Mouse (Mus musculus) myocyte (in vitro differentiated cells): ENCODE measurements at regions not wholly inside any gene's neighbourhood (a gene's known extent, or its start where the extent isn't known, plus 50 kb on each side); places are given as distances from the start of the nearest gene placed in this dataset.

Experiments
- H3K27me3 ChIP-seq: one replicate; pipeline ENCODE4 v1.6.1; 2011; ENCODE audit not compliant: control insufficient read depth, insufficient read depth, insufficient read length
- H3K36me3 ChIP-seq: one replicate; pipeline ENCODE4 v1.6.1; 2011; ENCODE audit not compliant: control insufficient read depth, insufficient read depth
- H3K4me2 ChIP-seq: one replicate; pipeline ENCODE4 v1.6.1; 2011; ENCODE audit warnings: low read depth, control low read depth
- H3K4me3 ChIP-seq: one replicate; pipeline ENCODE4 v1.5.1; 2011; ENCODE audit warnings: mild to moderate bottlenecking, control low read depth, moderate library complexity
- H3K79me2 ChIP-seq: one replicate; pipeline ENCODE4 v1.6.1; 2011; ENCODE audit not compliant: control insufficient read depth, insufficient read depth
- H3ac ChIP-seq: one replicate; pipeline ENCODE4 v1.6.1; 2011; ENCODE audit not compliant: control insufficient read depth, insufficient read length
- CEBPB ChIP-seq: IDR thresholded peaks from 2 replicates; pipeline ENCODE4 v1.6.1; 2011; ENCODE audit warnings: mild to moderate bottlenecking, moderate library complexity; ENCODE audit not compliant: poor library complexity, insufficient read depth, severe bottlenecking
- E2F4 ChIP-seq: IDR thresholded peaks from one replicate; pipeline ENCODE4 v1.6.1; 2011; ENCODE audit warnings: mild to moderate bottlenecking, control low read depth, moderate library complexity; ENCODE audit not compliant: insufficient read depth
- MAX ChIP-seq: IDR thresholded peaks from one replicate; pipeline ENCODE4 v1.6.1; 2011; ENCODE audit warnings: low read depth, mild to moderate bottlenecking, control low read depth
- MYOD1 ChIP-seq, 3 experiments: IDR thresholded peaks; one replicate each; pipeline ENCODE4 v1.6.1; 2011; ENCODE audit warnings: control low read depth in 2 of 3, low read depth in 2 of 3, mild to moderate bottlenecking in 2 of 3, moderate library complexity in 1 of 3; ENCODE audit not compliant: insufficient read length in 2 of 3, control insufficient read depth in 1 of 3
- MYOG ChIP-seq, 3 experiments: IDR thresholded peaks; one replicate each; pipeline ENCODE4 v1.6.1; 2011; ENCODE audit warnings: control low read depth in 2 of 3, low read depth in 2 of 3, mild to moderate bottlenecking in 2 of 3; ENCODE audit not compliant: insufficient read length in 2 of 3, control insufficient read depth in 1 of 3, insufficient read depth in 1 of 3
- POLR2A ChIP-seq: IDR thresholded peaks from one replicate; pipeline ENCODE4 v1.6.1; 2011; ENCODE audit warnings: low read depth, mild to moderate bottlenecking, control low read depth, moderate library complexity; ENCODE audit not compliant: insufficient read length
- POLR2AphosphoS2 ChIP-seq: IDR thresholded peaks from one replicate; pipeline ENCODE4 v1.6.1; 2011; ENCODE audit warnings: low read depth, control low read depth; ENCODE audit not compliant: insufficient read length
- REST ChIP-seq: IDR thresholded peaks from one replicate; pipeline ENCODE4 v1.6.1; 2011; ENCODE audit warnings: mild to moderate bottlenecking, control low read depth, moderate library complexity; ENCODE audit not compliant: insufficient read depth, insufficient read length
- SRF ChIP-seq: IDR thresholded peaks from one replicate; pipeline ENCODE4 v1.6.1; 2011; ENCODE audit warnings: low read depth; ENCODE audit not compliant: control insufficient read depth, insufficient read length
- TCF12 ChIP-seq: IDR thresholded peaks from one replicate; pipeline ENCODE4 v1.6.1; 2011; ENCODE audit warnings: mild to moderate bottlenecking, control low read depth; ENCODE audit not compliant: poor library complexity, insufficient read depth, severe bottlenecking
- TCF3 ChIP-seq: IDR thresholded peaks from one replicate; pipeline ENCODE4 v1.6.1; 2011; ENCODE audit warnings: low read depth, control low read depth; ENCODE audit not compliant: insufficient read length
- USF1 ChIP-seq: IDR thresholded peaks from one replicate; pipeline ENCODE4 v1.6.1; 2011; ENCODE audit warnings: low read depth, mild to moderate bottlenecking, control low read depth, moderate library complexity

DNA sequence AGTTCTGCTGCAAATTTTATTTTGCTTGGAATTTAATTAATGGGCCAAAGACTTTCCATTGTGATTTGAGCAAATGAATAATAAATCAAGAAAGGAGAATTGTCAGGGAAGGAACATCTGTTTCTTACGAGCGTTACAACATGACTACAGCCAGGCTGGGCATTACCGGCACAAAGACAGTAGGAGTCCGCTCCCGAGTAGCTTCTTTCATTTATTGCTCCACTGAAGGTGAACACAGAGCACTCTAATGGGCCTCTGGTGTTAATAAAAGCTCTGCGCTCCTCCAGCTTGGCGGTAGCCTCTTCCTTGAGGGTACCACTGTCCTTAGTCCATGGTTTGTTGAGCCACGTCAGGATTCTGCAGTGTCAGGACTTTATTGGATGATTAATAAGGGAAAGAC lies 69.0 kb upstream of the D1Pas1 start:
- Histone ChIP-seq H3K4me2 (no peak overlapping the region), H3K36me3 (no peaks in the 10 kb centered on the region), H3K4me3 (no peak overlapping the region), H3ac (no peak overlapping the region), H3K79me2 (no peaks in the 10 kb centered on the region), H3K27me3 (no peaks in the 10 kb centered on the region)
- no peak for TF ChIP-seq CEBPB
- no peak for TF ChIP-seq TCF12
- no peak for TF ChIP-seq E2F4
- TF ChIP-seq MYOG (IDR thresholded peaks at IDR 0.05; ENCODE audit: control insufficient read depth in 1 of 3, insufficient read depth in 1 of 3, insufficient read length in 2 of 3, low read depth in 2 of 3), result no peak
- no peak for TF ChIP-seq MYOD1 (IDR thresholded peaks at IDR 0.05; ENCODE audit: control insufficient read depth in 1 of 3, insufficient read length in 2 of 3, low read depth in 2 of 3)
- TF ChIP-seq POLR2AphosphoS2, result no peak
- no peak for TF ChIP-seq REST
- TF ChIP-seq SRF, result no peak
- TF ChIP-seq USF1, result no peak
- TF ChIP-seq MAX, result no peak
- TF ChIP-seq POLR2A, result no peak
- TF ChIP-seq TCF3, result no peak

DNA sequence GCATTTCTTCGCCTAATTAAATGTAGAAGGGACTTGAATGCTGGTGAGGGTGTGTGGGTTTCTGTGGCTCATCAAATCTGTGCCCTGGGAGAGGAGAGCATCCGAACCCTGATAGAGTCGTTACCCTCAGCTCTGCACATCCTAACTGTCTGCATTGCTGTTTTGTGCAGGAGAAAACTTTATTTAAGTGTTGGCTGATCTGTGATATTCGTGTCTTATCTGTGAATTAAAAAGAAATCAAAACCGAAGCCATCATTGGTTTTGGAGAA lies 77.7 kb upstream of the D1Pas1 start:
- H3K4me2 ChIP-seq, result no peak overlapping the region
- TF ChIP-seq MYOD1 (IDR thresholded peaks at IDR 0.05; ENCODE audit: control insufficient read depth in 1 of 3, insufficient read length in 2 of 3, low read depth in 2 of 3), result no peak
- TF ChIP-seq E2F4, result no peak
- TF ChIP-seq TCF3, result no peak
- TF ChIP-seq MAX, result no peak
- TF ChIP-seq MYOG (IDR thresholded peaks at IDR 0.05; ENCODE audit: control insufficient read depth in 1 of 3, insufficient read depth in 1 of 3, insufficient read length in 2 of 3, low read depth in 2 of 3), result no peak
- no peak for TF ChIP-seq POLR2A
- TF ChIP-seq SRF, result no peak
- no peak for TF ChIP-seq USF1
- TF ChIP-seq POLR2AphosphoS2, result no peak
- TF ChIP-seq REST, result no peak
- TF ChIP-seq CEBPB, result no peak
- no peak for TF ChIP-seq TCF12
- no peaks in the 10 kb centered on the region for H3K27me3 ChIP-seq
- H3K79me2 ChIP-seq, result no peaks in the 10 kb centered on the region
- H3K4me3 ChIP-seq, result no peak overlapping the region
- H3ac ChIP-seq, result no peak overlapping the region
- H3K36me3 ChIP-seq, result no peaks in the 10 kb centered on the region

DNA sequence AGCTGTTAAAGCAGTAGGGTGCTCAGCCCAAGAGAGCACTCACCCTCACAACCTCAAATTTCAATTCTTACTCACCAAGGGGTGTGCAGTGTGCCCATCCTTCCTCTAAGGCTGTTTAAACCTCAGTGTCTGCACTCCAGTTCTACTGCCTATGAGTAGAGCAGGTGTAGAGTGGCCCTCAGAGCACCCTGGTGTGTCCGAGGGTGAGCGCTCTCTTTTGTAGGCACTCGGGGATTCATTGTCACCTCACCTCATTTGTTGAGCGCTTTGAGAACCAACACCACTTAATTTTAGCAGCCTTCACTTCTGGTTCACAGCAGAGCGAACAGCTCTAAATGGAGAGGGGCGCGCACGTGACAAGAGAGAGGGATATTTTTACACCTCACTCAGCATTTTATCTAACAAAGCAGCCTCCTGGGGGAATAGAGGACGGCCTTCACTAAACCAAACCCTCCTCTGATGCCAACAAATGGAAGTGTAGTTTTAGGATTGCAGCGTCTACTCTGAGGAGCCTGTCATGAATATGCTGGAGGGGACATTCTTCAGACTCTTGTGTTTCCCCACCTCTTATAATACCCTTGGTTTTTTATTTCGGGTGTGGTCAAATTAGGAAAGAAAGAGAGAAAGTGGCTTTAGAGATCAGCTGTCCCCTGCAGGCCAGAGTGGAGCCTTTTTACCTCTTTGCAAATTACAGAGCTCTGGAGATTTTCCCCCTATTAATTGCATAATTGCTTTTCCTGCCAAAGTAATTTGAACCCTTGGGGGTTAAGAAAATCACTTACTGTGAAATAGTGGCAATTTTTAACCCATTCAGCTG lies 78.2 kb upstream of the D1Pas1 start:
- Histone ChIP-seq H3ac (no peak overlapping the region), H3K79me2 (no peaks in the 10 kb centered on the region), H3K4me3 (no peak overlapping the region), H3K4me2 (no peak overlapping the region), H3K36me3 (no peaks in the 10 kb centered on the region), H3K27me3 (no peaks in the 10 kb centered on the region)
- TF ChIP-seq TCF3, result no peak
- no peak for TF ChIP-seq CEBPB
- TF ChIP-seq REST, result no peak
- no peak for TF ChIP-seq E2F4
- no peak for TF ChIP-seq POLR2A
- TF ChIP-seq SRF, result no peak
- no peak for TF ChIP-seq MYOG (IDR thresholded peaks at IDR 0.05; ENCODE audit: control insufficient read depth in 1 of 3, insufficient read depth in 1 of 3, insufficient read length in 2 of 3, low read depth in 2 of 3)
- no peak for TF ChIP-seq USF1
- no peak for TF ChIP-seq TCF12
- no peak for TF ChIP-seq MYOD1 (IDR thresholded peaks at IDR 0.05; ENCODE audit: control insufficient read depth in 1 of 3, insufficient read length in 2 of 3, low read depth in 2 of 3)
- TF ChIP-seq POLR2AphosphoS2, result no peak

DNA sequence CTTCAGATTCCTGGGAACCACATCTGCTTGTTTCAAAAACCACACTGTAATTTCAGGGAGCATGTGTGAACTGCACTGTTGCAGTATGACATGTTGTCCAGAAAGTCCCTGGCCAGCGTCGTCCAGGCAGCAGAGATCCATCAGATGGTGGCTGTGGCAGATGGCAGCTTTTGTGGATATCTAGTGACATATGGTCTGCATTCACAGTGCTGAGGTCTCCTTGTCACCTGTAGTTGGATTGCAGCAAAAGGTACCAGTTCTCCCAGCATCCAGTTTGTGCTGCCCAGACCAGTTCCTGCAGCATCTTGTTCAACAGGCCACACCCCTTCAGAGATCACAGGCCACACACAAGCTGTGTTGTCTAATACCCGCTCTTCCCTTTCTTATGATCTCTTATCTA lies 80.1 kb upstream of the D1Pas1 start:
- H3K27me3 ChIP-seq, result no peaks in the 10 kb centered on the region
- H3K4me3 ChIP-seq, result no peak overlapping the region
- no peaks in the 10 kb centered on the region for H3K36me3 ChIP-seq
- TF ChIP-seq REST, result no peak
- TF ChIP-seq MAX, result no peak
- no peak for TF ChIP-seq SRF
- no peak for TF ChIP-seq POLR2AphosphoS2
- no peak for TF ChIP-seq POLR2A
- TF ChIP-seq CEBPB, result no peak
- no peak for TF ChIP-seq E2F4
- TF ChIP-seq MYOG (IDR thresholded peaks at IDR 0.05; ENCODE audit: control insufficient read depth in 1 of 3, insufficient read depth in 1 of 3, insufficient read length in 2 of 3, low read depth in 2 of 3), result no peak
- no peak overlapping the region for H3ac ChIP-seq
- H3K4me2 ChIP-seq, result no peak overlapping the region
- no peaks in the 10 kb centered on the region for H3K79me2 ChIP-seq

DNA sequence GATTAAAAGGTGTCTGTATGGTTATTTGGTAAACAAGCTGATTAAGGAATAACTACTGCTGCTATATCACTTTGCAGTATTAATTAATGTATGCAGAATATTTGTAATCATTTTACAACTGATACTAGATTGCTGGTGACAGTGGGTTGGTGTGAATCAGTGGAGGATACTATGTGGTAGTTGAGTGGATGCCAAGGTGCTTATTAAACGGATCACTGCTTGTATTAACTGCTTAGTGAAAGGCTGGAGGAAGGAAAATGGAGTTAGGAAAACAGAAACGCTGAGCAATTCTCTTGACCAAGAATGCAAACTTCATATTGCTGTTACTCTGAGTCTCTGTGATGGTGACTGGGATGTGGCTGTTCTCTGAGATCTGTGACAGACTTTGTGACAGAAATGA lies 86.8 kb upstream of the D1Pas1 start:
- H3K36me3 ChIP-seq, result no peaks in the 10 kb centered on the region
- no peak overlapping the region for H3ac ChIP-seq
- no peaks in the 10 kb centered on the region for H3K27me3 ChIP-seq
- no peak overlapping the region for H3K4me3 ChIP-seq
- no peak for TF ChIP-seq E2F4
- TF ChIP-seq POLR2AphosphoS2, result no peak
- no peak for TF ChIP-seq USF1
- TF ChIP-seq CEBPB, result no peak
- no peak for TF ChIP-seq POLR2A
- TF ChIP-seq SRF, result no peak
- no peak for TF ChIP-seq TCF12
- TF ChIP-seq TCF3, result no peak
- no peak for TF ChIP-seq REST
- TF ChIP-seq MYOD1 (IDR thresholded peaks at IDR 0.05; ENCODE audit: control insufficient read depth in 1 of 3, insufficient read length in 2 of 3, low read depth in 2 of 3), result no peak
- no peak for TF ChIP-seq MAX
- TF ChIP-seq MYOG (IDR thresholded peaks at IDR 0.05; ENCODE audit: control insufficient read depth in 1 of 3, insufficient read depth in 1 of 3, insufficient read length in 2 of 3, low read depth in 2 of 3), result no peak
- no peak overlapping the region for H3K4me2 ChIP-seq
- H3K79me2 ChIP-seq, result no peaks in the 10 kb centered on the region
